Mouse (Mus musculus) neural tube, embryonic 12.5 days (tissue): ENCODE results near the gene Zdhhc7. TPM values are rescaled to one million over a fixed set of nuclear protein-coding genes. Genes with fewer than 3 reads are reported as not detected.

ENCODE experiments used
- ATAC-seq: fragments of 200-750 bp; cut with Nextera tagmentation; 2 replicates; pipeline ENCODE4 v1.8.0; 2017; ENCODE audit warnings: low read depth, mild to moderate bottlenecking, moderate TSS enrichment, moderate library complexity; ENCODE audit not compliant: low FRiP score
- H3K27ac ChIP-seq: fragments of 300-500 bp; sonication (generic); 2 replicates; pipeline ENCODE4 v1.5.1; 2016
- H3K27me3 ChIP-seq: fragments of 300-500 bp; sonication (generic); replicated peaks from 2 replicates; pipeline ENCODE4 v1.6.1; 2016; ENCODE audit warnings: mild to moderate bottlenecking
- H3K36me3 ChIP-seq: fragments of 300-500 bp; sonication (generic); 2 replicates; pipeline ENCODE4 v1.6.1; 2016; ENCODE audit warnings: mild to moderate bottlenecking
- H3K4me1 ChIP-seq: fragments of 300-500 bp; sonication (generic); 2 replicates; pipeline ENCODE4 v1.6.1; 2016
- H3K4me2 ChIP-seq: fragments of 300-500 bp; sonication (generic); replicated peaks from 2 replicates; pipeline ENCODE4 v1.6.1; 2016; ENCODE audit warnings: mild to moderate bottlenecking
- H3K4me3 ChIP-seq: fragments of 300-500 bp; sonication (generic); 2 replicates; pipeline ENCODE4 v1.5.1; 2016
- H3K9ac ChIP-seq: fragments of 300-500 bp; sonication (generic); 2 replicates; pipeline ENCODE4 v1.6.1; 2016; ENCODE audit warnings: mild to moderate bottlenecking
- H3K9me3 ChIP-seq: fragments of 300-500 bp; sonication (generic); 2 replicates; pipeline ENCODE4 v1.6.1; 2016; ENCODE audit warnings: mild to moderate bottlenecking
- WGBS: fragments of 180-500 bp; shearing (Covaris S2); methylation state at CpG from one replicate; pipeline ENCODE4 v1.1.7; 2016; 5-methylcytosine and 5-hydroxymethylcytosine counted together
- polyA plus RNA-seq: library from polyadenylated mRNA; unstranded; fragments of >200 nt; fragmentation: Nextera tagmentation; extraction: Ambion mirVana; gene quantifications from 2 replicates; pipeline ENCODE4 v1.2.1, GENCODE M21; 2016

Zdhhc7 gene
- polyA plus RNA-seq, 1 experiment from 2014 or later, result 33.7 TPM

DNA sequence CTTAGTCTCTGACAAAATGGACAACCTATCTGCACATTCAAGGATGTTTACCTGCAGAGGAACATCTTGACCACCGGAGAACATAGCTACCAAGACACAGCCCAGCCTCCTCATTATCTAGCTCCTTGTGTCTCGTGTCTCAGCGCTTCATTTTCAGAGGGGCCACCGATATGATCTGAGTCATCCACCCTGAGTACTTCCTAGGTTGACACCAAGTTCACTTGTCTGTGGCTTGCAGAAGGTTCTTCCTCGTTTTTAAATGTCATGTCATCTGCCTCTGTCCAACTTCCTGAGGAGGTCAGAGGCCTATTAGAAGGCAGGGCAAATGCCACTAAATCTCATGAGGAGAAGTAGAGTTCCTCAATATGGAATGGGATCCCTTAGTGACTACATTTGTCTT lies 11.3 kb upstream of the Zdhhc7 start:
- Histone ChIP-seq H3K27me3 (peaks cover 25% of the 10 kb centered on the region), H3K4me1 (peaks cover 14% of the 10 kb centered on the region), H3K27ac (no peak overlapping the region), H3K4me2 (no peak overlapping the region), H3K9ac (no peak overlapping the region), H3K4me3 (no peak overlapping the region), H3K9me3 (no peaks in the 10 kb centered on the region), H3K36me3 (no peaks in the 10 kb centered on the region)
- 83% methylated on average over 5 of the region's 5 CpGs for WGBS
- no peak for ATAC-seq

DNA sequence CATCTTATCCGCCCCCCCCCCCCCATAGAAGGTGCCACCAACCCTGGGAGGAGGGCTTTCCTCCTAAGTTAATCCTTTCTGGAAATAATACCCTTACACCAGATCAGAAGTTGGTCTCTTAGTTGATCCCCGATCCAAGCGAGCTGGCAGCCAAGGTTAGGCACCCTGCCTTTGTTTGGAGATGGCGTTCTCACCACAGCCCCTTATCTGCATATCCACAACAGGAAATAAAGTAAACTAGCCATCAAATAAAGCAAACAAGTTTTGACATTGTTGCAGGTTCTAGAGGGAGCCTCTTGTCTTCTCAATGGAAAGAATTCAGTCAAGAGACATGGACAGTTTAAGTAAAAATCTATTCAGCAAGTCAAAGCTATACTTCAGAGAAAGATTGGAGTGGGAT lies 10.1 kb upstream of the Zdhhc7 start:
- H3K27me3 ChIP-seq, result peaks cover 21% of the 10 kb centered on the region
- no peaks in the 10 kb centered on the region for H3K36me3 ChIP-seq
- H3K9ac ChIP-seq, result no peak overlapping the region
- H3K4me3 ChIP-seq, result no peak overlapping the region
- no peak overlapping the region for H3K27ac ChIP-seq
- WGBS, result 76% methylated on average over 4 of the region's 4 CpGs
- ATAC-seq, result no peak
- H3K4me1 ChIP-seq, result peaks cover 14% of the 10 kb centered on the region
- no peak overlapping the region for H3K4me2 ChIP-seq
- H3K9me3 ChIP-seq, result no peaks in the 10 kb centered on the region

DNA sequence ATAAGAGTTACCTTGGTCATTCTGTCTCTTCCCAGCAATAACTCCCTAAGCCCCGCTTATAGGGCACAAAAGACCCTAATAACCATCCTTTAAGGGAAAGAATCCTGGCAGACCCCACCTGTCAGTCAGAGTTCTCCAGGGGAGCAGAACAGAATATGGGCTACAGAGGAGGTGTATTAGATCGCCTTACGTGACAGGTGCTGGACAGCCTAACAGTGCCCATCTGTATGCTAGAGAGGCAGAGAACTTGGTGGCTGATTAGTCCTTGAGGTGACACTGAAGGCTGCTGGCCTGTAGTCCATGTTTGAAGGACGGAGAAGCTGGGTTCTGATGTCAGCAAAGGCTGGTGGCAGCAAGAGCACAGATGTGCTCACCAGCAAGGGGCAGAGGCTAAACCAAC lies 9.7 kb upstream of the Zdhhc7 start:
- 71% methylated on average over 4 of the region's 4 CpGs for WGBS
- Histone ChIP-seq H3K27me3 (peaks cover 17% of the 10 kb centered on the region), H3K4me2 (no peak overlapping the region), H3K4me1 (peaks cover 14% of the 10 kb centered on the region), H3K36me3 (no peaks in the 10 kb centered on the region), H3K9ac (no peak overlapping the region), H3K4me3 (no peak overlapping the region), H3K9me3 (no peaks in the 10 kb centered on the region), H3K27ac (no peak overlapping the region)
- ATAC-seq, result no peak

DNA sequence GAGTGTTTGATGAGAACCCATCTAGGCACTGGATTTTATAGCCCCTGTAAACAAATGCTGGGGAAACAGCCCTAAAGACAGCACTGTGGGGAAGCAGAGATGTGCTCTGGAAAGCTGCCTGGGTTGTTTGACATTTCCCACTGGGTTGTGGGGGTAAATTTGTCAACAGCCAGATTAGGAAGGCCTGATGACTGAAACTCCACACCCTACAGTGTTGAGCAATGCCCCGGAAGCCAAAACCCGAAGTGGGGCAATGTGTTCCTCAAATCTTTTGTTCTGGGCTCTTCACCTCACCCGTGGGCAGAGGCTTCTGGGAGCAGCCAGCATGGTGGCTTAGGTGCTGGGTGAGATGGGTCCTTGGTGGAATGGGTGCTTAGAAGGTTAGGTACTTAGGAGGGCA lies 7.9 kb upstream of the Zdhhc7 start:
- H3K36me3 ChIP-seq, result peaks cover 3% of the 10 kb centered on the region; the same call in 1 of the 2 replicates
- no peak overlapping the region for H3K4me2 ChIP-seq
- H3K9me3 ChIP-seq, result no peaks in the 10 kb centered on the region
- H3K4me1 ChIP-seq, result peaks cover 7% of the 10 kb centered on the region
- 15% methylated on average over 3 of the region's 3 CpGs for WGBS
- peaks cover under 1% of the 10 kb centered on the region for H3K27me3 ChIP-seq
- no peak overlapping the region for H3K4me3 ChIP-seq
- H3K27ac ChIP-seq, result no peak overlapping the region
- H3K9ac ChIP-seq, result no peak overlapping the region
- no peak for ATAC-seq

DNA sequence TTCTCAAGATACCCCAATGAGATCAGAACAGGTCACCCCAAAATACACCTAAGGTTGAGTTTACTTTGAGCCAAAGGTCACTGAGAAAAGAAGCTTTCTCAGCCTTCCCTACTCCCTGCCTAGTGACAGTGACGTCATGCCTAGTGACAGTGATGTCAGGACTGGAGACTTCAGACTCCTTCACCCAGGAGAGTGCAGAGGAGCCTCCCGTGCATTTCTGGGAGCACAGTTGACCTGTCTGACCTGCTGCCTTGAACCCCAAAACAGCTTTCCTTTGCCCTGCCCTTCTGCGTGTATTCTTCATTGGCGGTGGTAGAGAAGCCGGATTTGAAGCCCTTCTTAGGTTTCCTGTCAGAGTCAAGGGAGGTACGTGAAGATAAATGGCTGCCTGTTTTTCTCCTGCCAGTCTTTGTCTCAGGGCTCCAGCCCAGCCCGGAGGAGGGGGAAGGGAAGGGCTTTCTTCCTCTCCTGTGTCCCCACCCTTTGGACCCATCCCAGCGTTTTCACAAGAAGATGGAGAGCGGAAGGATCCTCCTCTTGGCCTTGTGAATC lies 3.5 kb upstream of the Zdhhc7 start:
- no peak overlapping the region for H3K4me2 ChIP-seq
- ATAC-seq, result no peak
- 0 out of 2 replicates have a peak overlapping the region, but pooled peaks have one; percentile 13 for H3K9ac ChIP-seq
- no peak overlapping the region for H3K4me3 ChIP-seq
- H3K36me3 ChIP-seq, result peaks cover 6% of the 10 kb centered on the region
- no peaks in the 10 kb centered on the region; the same call in 1 of the 2 replicates for H3K27me3 ChIP-seq
- H3K4me1 ChIP-seq, result peaks cover 20% of the 10 kb centered on the region
- no peaks in the 10 kb centered on the region for H3K9me3 ChIP-seq
- WGBS, result 60% methylated on average over 9 of the region's 9 CpGs
- H3K27ac ChIP-seq, result no peak overlapping the region

DNA sequence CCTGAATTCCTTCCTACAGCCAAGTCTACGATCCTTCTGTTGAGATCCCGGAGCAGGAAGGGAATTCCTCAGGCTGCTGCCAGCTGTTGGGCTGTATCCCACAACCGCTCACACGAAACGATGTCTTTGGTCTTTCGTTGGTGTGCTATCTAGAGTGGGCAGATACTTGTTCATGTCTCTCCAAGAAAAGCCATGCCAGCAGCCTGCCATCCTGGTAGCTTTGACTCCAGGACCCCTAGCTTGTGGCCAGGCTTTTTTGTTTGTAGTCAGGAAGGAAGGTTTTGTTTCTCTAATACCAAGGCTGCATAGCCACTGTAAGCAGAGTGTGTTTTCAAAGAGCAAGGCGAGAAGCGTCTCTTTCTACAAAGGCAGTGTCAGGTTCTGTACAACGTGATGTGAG lies 2.6 kb upstream of the Zdhhc7 start:
- Histone ChIP-seq H3K27ac (no peak overlapping the region), H3K9me3 (no peaks in the 10 kb centered on the region), H3K36me3 (peaks cover 6% of the 10 kb centered on the region), H3K4me2 (no peak overlapping the region), H3K9ac (no peak overlapping the region), H3K27me3 (no peaks in the 10 kb centered on the region), H3K4me3 (no peak overlapping the region), H3K4me1 (peaks cover 26% of the 10 kb centered on the region)
- no peak for ATAC-seq
- 93% methylated on average over 9 of the region's 9 CpGs for WGBS

DNA sequence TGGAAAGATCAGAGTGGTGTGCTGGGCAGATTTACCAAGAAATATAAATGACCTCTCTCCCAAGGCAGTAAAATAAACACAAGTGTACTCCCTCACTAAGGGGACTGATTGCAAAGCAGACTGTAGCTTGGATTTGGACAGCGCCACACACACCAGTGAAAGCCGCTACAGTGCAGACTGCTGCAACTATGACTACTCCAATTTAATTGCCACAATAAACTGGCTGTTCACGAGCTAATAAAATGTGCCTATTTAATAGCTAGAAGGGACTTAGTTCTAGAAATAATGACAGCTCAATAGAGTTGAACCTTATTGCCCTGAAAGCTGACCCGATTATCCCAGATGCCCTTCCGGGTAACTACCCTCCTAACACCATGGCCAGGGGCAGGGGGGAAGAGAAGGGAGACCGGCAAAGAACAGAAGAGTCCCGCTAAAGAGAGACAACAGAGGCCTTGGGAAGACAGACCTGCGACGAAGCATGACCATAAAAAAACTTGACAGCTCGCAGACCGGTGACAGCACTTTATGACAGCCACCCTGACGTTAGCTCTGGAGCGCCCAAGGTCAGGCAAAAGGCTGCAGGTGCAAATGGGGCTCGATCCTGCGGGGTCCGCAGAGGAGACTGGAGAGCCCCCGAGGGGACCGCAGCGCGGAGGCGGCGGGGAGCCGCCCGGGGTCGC lies 754 bp downstream of the Zdhhc7 start:
- Histone ChIP-seq H3K4me3 (peak overlapping the region; percentile 97), H3K4me2 (peak overlapping the region; percentile 94), H3K9ac (peak overlapping the region; percentile 94), H3K27me3 (no peaks in the 10 kb centered on the region), H3K36me3 (peaks cover 6% of the 10 kb centered on the region), H3K9me3 (no peaks in the 10 kb centered on the region), H3K27ac (peak overlapping the region; percentile 50), H3K4me1 (peaks cover 26% of the 10 kb centered on the region)
- 0 out of 2 replicates have a peak, but pooled peaks have one; percentile 9 for ATAC-seq
- 3% methylated on average over 25 of the region's 25 CpGs for WGBS

DNA sequence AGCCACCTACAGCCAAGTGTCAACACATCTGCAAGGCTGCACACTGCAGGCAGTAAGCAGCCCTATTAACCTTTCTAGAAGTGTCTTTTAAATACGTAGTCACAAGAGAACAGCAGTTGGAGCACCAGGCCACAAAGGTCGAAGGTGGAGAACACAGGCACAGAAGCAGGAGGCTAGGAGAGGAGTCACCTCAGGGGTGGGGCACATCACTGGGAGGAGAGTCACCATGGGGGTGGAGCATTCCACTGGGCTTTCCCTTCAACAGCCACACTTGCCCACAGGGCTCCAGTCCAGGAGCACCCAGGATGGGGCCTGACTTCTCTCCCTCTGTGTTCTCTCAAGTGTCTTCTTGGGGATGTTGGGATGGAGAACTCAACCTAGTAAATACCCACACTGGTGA lies 4.8 kb downstream of the Zdhhc7 start:
- Histone ChIP-seq H3K4me2 (no peak overlapping the region), H3K9ac (no peak overlapping the region), H3K27ac (no peak overlapping the region), H3K4me3 (no peak overlapping the region), H3K9me3 (no peaks in the 10 kb centered on the region), H3K27me3 (no peaks in the 10 kb centered on the region), H3K4me1 (peaks cover 14% of the 10 kb centered on the region), H3K36me3 (peaks cover 22% of the 10 kb centered on the region)
- WGBS, result 86% methylated on average over 2 of the region's 2 CpGs
- no peak for ATAC-seq

DNA sequence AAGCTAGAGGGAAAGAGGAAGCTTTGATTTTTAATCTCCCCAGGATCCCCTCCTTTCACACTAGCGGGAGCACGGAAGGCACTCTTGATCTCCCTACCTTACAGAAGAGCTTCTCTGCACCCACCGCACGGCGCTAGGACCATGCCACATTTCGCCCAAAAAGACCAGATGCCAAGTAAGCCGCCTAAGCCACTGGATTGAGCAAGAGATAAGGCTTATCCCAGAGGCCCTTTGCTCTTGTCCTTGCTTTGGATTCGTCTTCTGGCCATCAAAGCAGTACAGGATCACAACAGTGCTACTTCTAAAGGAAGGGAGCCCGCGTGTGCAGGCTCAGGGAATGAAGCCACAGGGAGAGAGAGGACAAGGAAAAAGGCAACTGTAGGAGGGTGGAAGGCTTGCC lies 6.5 kb downstream of the Zdhhc7 start:
- ATAC-seq, result no peak
- Histone ChIP-seq H3K4me2 (no peak overlapping the region), H3K4me3 (no peak overlapping the region), H3K9me3 (no peaks in the 10 kb centered on the region), H3K4me1 (peaks cover 5% of the 10 kb centered on the region), H3K36me3 (peaks cover 38% of the 10 kb centered on the region), H3K27me3 (no peaks in the 10 kb centered on the region), H3K9ac (no peak overlapping the region), H3K27ac (no peak overlapping the region)
- 88% methylated on average over 10 of the region's 10 CpGs for WGBS

DNA sequence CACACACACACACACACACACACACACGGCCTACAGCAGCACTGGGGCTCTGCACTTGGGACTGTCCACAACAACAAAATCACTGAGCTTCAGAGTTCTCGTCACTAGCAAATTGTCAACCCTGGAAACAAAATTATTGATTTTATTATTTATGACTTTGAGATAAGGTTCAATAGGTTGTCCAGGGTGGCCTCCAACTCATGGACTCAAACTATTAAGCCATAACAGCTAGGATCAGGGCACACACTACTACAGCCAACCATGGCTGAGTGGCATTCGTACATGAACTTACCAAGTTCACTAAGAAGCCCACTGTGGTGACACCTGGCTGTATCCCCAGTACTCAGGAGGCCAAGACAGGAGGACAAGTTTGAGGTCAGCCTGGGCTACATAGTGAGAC lies 8.2 kb downstream of the Zdhhc7 start:
- no peak for ATAC-seq
- no peaks in the 10 kb centered on the region for H3K9me3 ChIP-seq
- no peak overlapping the region for H3K4me3 ChIP-seq
- H3K4me2 ChIP-seq, result no peak overlapping the region
- no peaks in the 10 kb centered on the region for H3K4me1 ChIP-seq
- peaks cover 47% of the 10 kb centered on the region for H3K36me3 ChIP-seq
- no peak overlapping the region for H3K9ac ChIP-seq
- no peak overlapping the region for H3K27ac ChIP-seq
- WGBS, result 94% methylated on average over 3 of the region's 3 CpGs
- H3K27me3 ChIP-seq, result no peaks in the 10 kb centered on the region

DNA sequence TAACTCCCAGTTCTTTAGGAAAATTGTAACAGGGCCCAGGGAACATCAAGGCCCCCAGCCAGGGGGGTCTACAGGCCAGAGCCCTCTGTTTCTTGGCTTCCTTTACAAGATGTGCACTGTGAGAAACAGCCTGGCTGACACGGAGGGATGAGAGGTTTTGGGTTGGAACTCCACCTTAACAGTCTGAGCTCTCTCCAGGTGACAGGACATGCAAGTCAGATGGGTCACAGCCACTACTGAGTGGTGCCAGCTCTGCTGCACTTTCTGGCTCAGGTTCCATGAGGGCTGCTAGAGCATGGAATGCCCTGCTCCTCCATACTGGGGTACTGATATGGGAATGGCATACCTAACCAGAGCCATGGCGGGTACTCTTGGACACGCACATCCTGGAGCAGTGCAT lies 10.2 kb downstream of the Zdhhc7 start:
- no peak for ATAC-seq
- no peak overlapping the region for H3K9ac ChIP-seq
- peaks cover 67% of the 10 kb centered on the region for H3K36me3 ChIP-seq
- H3K9me3 ChIP-seq, result no peaks in the 10 kb centered on the region
- no peak overlapping the region for H3K4me2 ChIP-seq
- H3K27me3 ChIP-seq, result no peaks in the 10 kb centered on the region
- no peaks in the 10 kb centered on the region for H3K4me1 ChIP-seq
- 96% methylated on average over 3 of the region's 3 CpGs for WGBS
- H3K27ac ChIP-seq, result no peak overlapping the region
- no peak overlapping the region for H3K4me3 ChIP-seq

DNA sequence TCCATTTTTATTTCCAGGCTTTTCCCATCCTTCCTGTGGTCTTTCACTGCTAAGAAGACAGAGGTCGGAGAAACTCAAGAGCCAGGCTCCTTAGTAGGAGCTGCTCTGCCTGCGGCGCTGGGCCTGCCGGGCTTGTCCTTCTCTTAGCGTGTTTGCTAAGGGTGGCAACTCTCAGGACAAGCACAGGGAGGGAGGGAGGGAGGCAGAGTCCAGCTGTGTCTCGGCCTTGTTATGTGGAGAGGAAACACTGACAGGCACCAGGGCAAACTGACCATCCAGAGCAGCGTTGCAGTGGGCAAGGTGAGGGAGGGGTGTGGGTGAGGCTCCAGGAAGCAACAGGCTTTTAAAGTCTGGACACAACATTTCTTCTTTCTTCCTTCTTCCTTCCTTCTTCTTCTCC lies 11.8 kb downstream of the Zdhhc7 start:
- Histone ChIP-seq H3K27me3 (no peaks in the 10 kb centered on the region), H3K4me1 (no peaks in the 10 kb centered on the region), H3K4me2 (no peak overlapping the region), H3K9ac (no peak overlapping the region), H3K27ac (no peak overlapping the region), H3K4me3 (no peak overlapping the region), H3K36me3 (peaks cover 82% of the 10 kb centered on the region), H3K9me3 (no peaks in the 10 kb centered on the region)
- 80% methylated on average over 7 of the region's 7 CpGs for WGBS
- ATAC-seq, result no peak

DNA sequence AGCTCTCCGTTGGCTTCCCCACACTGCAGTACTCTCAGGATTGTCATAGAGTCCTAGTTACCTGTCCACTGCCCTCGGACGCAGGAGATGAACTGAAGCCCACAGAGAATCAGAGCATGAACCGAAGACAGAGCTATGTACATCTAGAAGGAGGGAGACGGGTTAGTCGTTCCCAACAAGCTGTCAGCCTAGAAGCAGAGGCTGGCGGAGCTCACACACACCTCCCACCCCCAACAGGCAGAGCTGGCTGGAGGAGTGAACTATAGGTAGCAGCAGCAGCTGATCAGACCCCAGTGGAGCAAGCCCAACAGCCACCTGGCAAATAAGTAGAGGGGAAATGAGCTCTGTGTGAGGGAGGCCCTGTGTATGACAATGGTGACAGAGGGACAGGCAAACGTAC lies 16.5 kb downstream of the Zdhhc7 start:
- ATAC-seq, result no peak
- H3K4me2 ChIP-seq, result no peak overlapping the region
- no peaks in the 10 kb centered on the region for H3K27me3 ChIP-seq
- H3K4me3 ChIP-seq, result no peak overlapping the region
- H3K9ac ChIP-seq, result no peak overlapping the region
- 91% methylated on average over 8 of the region's 8 CpGs for WGBS
- no peaks in the 10 kb centered on the region for H3K4me1 ChIP-seq
- no peak overlapping the region for H3K27ac ChIP-seq
- H3K36me3 ChIP-seq, result peaks cover 79% of the 10 kb centered on the region
- H3K9me3 ChIP-seq, result no peaks in the 10 kb centered on the region
